Mouse (Mus musculus) embryonic fibroblast, embryonic 13.5 days (primary cell): ENCODE results near the gene Gopc.

Source experiments
- CTCF ChIP-seq: IDR thresholded peaks from 2 replicates; pipeline ENCODE4 v1.5.1; 2011; ENCODE audit warnings: mild to moderate bottlenecking, control low read depth, low read length, moderate library complexity, borderline replicate concordance; ENCODE audit not compliant: insufficient read depth
- POLR2A ChIP-seq: IDR thresholded peaks from 2 replicates; pipeline ENCODE4 v1.6.1; 2011; ENCODE audit warnings: low read depth, mild to moderate bottlenecking, control low read depth, low read length, moderate library complexity

- TF ChIP-seq CTCF = no peak
- no peak for TF ChIP-seq POLR2A
Observed at GRCm38 (mm10) chr10:52302271-52302670, 79.7 kb downstream of the Gopc start.
